Mouse (Mus musculus) frontal cortex, postnatal 25 days (tissue): ENCODE results near the gene Nup107.
"Not testable (repeated sequence)": the region's sequence is repeated elsewhere in the genome, so short reads cannot be mapped to it uniquely, and the experiment has no call there.

Source experiments
- DNase-seq, 2 experiments: peaks; one replicate each; pipeline ENCODE4 v3.0.0; 2022; ENCODE audit warnings: low spot score in 2 of 2

Gene Nup107

DNA sequence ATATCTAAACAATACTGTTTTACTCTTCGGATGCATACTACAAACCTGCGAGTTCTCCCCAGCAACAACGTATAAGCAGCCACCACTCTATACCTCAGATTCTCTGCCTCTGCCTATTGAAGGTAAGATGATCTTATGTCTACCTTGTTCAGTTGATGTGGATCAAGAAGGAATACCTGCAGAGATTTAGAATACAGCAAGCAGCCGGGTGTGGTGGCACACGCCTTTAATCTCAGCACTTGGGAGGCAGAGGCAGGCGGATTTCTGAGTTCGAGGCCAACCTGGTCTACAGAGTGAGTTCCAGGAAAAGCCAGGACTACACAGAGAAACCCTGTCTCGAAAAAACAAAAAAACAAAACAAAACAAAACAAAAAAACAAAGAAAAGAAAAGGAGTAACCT lies 55.0 kb downstream of the Nup107 start:
- not testable (repeated sequence) for DNase-seq

DNA sequence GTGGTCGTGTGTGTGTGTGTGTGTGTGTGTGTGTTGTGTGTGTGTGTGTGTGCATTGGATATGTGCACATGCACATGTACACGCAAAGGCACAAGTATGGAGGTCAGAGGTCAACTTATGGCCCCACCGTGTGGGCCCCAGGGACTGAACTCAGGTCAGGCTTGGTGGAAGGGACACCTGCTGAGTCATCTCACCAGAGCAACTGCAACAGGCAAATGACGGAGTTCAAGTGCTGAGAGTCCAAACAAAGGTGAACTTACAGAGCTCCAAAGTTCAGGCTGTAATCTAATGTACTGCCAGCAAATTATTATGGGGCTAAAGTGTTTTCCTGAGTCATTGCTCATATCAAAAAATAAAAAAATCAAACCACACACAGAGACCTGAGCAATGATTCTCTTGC lies 55.4 kb downstream of the Nup107 start:
- DNase-seq, result no peak

DNA sequence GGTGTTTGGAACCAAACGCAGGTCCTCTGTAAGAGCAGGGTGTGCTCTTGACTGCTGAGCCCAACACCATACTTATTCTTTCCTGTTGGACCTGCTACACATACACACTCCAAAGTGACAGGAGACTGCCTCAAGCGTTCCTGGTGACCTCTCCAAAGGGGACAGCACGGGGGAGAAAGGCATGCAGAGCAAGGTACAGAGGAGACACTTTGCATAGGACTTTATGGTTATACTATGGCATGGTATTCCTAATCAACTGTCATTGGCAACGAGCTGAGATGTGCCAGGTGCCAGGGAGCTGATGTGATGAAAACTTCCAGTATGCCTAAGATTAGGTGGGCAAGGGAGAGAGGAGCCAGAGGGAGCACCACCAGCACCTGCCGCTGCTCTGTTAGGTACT lies 55.9 kb downstream of the Nup107 start:
- DNase-seq, result no peak

DNA sequence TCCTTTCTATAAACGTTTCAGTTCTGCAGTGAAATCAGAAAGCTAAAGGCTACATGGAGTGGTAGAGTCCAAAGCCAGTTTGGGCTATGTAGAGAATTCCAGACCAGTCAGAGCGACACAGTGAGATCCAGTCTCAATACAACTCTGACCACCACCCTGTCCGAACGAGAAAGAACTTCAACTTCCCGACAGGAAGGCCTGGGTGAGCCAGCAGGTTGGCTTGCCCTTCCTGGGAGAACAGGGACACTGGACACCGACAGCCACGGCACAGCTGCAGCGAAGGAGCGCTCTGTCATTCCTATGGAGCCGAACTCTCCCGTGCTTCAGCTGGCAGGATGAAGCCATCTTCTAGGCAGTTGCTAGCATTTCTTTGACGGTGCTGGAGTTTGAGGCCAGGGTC lies 57.1 kb downstream of the Nup107 start:
- DNase-seq, result not testable (repeated sequence)

DNA sequence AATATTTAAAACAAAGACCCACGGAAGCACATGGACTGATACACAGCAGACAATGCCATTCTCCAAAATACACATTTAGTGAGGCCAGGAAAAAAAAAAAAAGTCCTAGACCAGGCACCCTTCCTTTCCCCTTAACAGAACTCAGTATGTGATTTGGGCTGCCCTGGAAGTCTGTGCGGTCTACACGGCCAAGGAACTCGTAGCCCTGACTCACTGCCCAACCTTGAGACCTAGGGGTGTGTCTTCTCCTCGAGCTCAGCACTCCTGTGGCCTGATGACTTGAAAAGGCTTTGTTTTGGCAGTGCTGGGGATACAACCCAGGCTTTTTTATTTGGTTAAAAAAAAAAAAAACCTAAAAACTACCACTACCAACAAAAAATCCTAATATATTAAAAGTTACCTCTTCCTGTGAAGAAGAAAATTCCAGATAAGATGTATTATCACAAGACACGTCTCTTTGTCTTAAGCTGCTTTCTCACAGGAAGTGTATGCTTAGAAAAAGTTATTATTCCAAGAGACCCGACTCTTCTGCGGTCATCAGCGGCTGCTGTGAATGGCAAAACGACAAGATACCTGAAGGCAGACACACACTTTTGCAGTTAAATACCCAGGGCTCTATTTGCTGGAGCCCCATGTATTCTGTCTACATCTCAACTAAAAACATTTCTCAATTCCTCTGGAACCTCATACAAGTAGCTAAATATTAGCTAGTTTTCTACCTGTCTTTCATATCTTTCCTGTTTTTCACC lies 58.2 kb downstream of the Nup107 start:
- DNase-seq, result not testable (repeated sequence)

DNA sequence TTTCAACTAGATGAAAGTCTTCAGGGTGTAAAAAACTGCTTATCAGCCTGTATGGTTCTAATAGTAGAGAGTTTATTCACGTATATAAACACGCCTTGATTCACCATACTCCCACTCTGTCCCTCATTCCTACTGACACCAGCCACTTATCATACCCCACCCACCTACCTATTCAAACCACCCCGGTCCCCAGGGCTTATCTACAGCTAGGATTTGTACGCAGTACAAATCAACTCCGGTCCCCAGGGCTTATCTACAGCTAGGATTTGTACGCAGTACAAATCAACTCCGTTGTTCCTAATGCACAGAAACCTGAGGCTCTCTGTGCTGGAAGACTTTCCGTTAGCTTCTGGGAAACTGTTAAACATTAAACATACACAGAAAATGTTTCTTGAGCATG lies 58.9 kb downstream of the Nup107 start:
- DNase-seq, result not testable (repeated sequence)

DNA sequence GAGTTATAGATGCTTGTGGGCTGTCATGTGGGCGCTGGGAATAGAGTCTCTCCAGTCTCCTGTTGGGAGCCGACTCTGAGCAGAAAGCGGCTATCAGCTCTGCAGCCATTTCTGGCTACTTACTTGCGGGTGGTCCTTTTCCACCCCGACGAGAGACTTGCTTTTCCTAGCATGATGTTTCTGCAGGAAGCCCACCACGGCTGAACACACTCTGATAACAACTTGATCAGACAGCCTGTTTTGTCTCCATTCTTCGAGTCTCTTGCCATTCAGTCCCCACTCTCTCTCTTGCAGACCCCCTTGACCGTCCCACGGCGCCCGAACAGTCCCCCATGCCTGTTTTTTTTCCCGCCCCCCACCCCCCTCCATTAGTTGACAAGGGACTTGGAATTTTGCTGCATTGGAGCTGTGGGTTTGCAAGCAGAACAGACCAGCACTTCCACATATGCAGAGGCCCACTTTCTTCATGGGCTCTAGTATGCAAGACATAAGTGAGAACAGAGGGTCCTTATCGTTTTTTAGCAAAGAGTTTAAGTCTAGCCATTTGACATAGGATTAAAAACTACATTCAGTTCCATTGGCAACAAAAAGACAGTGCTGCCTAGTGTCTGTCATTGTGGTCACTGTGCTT lies 59.4 kb downstream of the Nup107 start:
- no peak for DNase-seq

DNA sequence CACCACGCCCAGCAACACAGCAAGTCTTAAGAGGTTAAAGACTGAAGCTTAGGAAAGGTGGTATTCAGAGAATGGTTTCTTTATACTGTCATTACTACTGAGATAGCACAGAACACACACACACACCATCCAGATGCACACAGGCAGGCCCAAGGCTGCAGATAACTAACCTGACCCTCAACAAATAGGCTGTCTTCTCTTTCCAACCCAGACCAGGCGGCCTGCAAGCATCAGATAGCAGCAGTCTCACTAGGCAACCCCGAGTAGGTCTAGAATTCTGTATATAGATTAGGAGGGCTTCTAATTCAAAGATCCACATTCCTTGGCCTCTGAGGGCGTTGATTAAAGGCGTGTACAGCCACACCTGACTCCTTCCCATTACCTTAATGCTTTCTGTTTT lies 60.3 kb downstream of the Nup107 start:
- no peak for DNase-seq

DNA sequence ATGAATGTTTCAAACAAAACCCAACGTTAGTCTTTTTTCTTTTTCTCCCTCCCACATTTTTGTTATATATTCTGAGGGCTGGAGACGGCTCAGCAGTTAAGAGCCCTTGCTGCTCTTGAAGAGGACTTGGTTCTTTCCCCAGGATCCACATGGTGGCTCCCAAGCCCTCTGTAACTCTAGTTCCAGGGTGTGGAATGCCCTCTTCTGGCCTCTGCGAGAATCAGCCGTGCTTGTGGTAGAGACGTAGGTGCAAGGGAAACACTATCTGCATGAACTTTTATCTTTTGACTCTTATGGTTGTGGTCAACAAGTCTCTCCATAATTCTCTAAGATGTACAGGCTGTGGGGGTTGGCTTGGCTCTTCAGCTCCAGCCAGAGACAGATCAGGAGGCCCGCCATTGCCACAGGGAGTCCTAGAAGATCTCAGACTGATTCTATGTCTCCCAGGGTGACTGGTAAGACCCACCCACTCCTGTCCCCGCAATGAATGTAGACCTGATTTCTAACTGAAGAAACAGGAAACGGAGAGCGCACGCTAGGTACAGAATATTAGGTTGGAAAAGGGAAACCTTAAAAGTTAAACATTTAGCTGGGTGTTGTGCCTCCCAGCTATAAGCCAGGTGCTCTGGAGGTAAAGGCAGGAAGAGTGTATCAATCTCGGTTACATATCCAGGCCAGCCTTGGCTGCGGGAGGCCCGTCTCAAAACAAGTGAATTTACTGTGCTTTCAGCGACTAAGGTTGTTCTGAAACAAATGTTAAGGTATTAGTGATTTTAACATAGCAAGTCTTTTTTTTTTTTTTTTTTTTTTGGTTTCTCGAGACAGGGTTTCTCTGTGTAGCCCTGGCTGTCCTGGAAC lies 61.0 kb downstream of the Nup107 start:
- peak; percentile 20 to 35 for DNase-seq

DNA sequence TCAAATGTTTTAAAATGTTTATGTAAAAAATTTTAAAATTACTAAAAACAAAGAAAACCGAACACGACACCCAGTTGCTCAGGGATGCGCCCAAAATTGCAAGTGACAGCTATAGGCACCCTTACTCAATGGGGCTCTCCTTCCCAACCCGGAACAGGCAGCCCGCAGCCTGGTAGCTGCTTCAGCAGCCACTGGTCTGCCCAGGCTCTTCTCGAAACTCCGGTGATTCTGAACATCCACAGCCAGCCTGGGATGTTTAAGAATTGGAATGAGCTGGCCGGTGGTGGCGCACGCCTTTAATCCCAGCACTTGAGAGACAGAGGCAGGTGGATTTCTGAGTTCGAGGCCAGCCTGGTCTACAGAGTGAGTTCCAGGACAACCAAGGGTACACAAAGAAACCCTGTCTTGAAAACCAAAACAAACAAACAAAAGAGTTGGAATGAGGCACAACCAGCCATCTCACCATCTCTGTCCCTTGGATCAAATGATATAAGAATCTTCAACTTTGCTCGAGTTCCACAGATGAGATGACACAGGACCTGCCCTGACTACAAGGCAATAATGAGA lies 61.8 kb downstream of the Nup107 start:
- DNase-seq, result no peak

DNA sequence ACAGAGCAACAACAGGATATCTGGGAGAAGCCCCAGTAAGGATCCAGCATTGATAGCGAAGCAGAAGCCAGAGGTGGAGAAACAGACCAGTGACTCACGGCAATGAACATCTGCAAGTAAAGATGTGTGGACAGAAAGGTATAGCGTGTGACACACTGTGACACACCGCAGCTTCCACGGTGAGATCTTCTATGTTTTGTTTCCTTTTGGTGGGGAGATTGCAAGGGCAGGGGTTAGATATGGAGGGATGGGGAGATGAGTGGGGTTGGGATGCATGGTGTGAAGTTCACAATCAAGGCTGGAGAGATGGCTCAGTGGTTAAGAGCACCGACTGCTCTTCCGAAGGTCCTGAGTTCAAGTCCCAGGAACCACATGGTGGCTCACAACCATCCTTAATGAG lies 62.4 kb downstream of the Nup107 start:
- no peak for DNase-seq

DNA sequence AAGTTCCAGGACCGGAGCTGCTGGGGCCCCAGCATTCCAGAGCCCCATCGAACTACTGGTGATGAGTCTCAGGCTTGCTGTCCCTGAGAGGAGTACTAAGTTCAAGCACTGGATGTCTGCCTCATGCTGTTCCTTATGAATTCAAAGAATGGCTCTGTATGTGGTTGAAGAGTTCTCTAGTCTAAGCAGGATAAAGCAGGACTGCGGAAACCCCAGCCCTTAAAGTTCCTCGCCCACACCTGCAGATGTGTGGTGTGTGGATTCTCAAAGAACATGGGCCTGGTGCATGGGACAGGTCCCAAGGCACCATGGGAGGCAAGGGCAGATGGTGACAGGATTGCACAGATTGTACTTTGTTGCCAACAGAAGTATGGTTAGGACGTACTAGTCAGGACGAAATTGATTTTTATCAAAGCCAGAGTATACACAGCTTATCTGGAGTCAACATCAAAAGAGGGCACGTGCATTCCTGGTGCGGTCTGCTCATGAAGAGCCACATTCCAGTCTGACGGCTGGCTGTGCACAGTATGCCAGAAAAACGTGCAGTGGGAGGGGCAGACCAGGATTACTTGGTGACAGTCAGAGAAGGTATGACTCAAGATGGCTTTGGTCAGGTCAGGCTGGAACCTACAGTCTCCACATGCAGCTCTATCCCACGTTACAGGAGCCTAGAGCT lies 63.2 kb downstream of the Nup107 start:
- no peak for DNase-seq

DNA sequence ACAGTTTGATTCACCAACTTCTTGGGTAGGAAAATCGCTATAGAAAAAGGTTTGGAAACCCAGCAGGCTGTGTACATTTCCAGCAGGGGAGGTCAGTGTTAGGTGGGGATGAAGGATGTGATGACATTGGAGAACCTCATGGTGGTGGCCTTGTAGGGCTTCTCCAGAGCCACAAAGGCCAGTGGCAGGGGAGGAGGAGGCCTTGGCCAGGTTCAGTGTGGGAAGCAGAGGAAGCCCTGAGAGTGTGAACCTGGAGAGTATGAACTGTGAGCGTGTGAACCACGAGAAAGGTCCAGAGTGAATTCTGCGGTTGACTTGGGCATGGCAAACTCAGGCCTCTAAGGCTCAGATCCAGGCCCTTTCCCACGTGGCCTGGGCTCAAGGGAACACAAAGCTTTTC lies 63.9 kb downstream of the Nup107 start:
- no peak for DNase-seq

DNA sequence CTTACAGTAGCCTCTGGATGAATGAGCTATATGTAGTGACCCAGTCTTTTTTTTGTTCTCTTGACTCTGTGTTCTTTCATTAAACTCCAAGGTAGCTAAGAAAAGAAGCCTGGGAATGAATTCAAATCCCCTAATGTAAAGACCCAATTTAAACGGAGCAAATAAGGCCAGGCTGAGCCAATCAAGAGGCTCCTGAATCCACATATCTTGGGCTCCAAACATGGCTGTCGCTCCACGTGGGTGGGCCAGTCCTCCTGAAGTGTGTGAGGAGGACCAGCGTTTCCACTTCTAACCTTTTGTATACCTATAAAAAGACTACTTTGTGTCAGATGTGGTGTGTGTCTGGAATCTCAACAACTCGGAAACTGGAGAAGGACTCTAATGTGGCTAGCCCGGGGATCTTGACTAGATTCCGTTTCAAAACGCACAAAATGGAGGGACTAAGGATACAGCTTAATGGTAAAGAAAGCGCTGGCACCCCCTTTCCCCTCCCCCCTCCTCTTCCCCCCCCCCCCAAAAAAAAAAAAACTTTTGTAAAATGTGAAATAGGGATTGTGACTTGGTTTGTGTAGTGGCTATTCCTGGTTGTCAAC lies 64.9 kb downstream of the Nup107 start:
- DNase-seq, result no peak

DNA sequence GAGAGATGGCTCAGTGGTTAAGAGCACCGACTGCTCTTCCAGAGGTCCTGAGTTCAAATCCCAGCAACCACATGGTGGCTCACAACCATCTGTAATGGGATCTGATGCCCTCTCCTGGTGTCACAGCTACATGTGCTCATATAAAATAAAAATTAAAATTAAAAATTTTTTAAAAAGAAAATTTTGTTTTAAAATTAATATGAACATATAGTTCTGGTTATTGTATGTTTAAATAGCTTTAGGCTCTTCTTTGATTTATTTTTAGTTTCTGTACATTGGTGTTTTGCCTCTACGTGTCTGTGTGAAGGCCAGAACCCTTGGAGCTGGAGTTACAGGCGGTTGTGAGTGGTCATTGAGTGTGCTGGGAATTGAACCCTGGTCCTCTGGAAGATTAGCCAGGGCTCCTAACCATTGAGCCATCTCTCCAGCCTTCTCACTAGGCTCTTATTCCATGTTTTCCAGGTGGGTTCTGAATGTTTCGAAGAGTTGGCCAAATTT lies 65.6 kb downstream of the Nup107 start:
- no peak for DNase-seq

DNA sequence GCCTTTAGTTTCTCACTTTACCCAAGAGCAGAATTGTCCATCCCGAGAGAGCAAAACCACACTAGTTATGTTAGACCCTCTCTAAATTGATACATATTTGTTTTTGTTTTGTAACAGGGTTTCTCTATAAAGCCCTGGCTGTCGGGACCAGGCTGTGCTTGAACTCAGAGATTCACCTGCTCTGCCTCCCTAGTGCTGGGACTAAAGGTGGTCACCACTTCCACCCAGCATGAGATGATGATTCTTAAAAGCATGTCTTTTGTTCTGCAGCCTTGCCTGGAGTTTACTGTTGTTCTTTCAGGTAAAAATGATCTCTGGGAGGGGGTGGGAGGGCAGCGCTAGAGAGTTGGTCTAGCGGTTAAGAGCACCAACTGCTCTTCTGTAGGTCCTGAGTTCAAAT lies 66.2 kb downstream of the Nup107 start:
- no peak for DNase-seq

DNA sequence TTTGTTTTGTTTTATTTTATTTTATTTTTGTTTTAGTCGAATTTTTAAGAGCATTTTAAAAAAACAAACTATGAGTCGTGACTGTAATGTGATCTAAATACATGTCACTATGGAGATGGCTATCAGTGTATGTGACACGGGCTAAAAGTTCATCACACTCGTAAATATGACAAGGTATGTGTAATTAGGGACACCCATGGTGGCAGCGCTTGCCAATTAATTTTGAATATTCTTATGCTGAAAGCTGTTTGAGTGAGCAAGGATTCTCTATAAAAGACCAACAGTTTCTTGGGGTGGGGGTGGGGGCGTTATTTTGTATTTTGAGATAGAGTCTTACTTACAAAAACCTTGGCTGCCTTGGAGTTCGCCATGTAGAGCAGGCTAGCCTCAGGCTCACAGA lies 66.8 kb downstream of the Nup107 start:
- no peak for DNase-seq

DNA sequence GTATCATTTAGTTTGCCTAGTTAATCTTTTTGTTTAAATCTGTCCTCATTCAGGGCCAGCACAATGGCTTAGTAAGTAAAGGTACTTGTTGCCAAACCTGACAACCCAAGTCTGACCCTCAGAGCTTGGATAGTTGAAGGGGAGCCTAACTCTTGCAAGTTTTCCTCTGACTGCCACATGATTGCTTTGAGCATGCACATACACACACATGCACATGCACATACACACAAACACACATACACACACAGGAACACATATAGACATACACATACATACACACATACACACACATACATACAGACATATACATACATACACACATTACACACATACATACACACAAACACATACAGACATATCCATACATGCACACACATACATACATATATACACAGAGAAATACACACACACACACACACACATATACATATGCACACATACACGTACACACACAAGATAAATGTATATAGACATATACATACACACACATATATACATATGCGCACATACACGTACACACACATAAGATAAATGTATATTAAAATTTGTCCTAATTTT lies 67.6 kb downstream of the Nup107 start:
- DNase-seq, result no peak

DNA sequence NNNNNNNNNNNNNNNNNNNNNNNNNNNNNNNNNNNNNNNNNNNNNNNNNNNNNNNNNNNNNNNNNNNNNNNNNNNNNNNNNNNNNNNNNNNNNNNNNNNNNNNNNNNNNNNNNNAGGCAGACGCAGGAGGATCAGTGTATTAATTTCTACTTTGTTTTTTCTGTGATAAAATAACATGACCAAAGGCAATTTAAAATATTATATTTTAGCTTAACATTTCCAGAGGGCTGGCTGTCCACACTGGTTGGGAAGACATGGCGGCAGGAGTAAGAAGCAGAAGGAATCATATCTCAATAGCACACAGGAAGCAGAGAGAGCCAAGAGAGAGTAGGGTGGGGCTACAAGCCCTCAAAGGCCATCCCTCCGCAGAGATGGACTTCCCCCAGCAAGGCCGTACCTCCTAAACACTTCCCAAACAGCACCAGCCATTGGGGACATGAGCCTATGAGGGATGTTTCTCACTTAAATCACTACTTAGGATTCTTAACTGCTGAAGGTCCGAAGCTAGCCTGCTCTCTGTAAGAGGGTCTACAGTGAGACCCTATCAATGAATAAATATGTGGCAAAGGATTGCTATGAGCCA lies 68.3 kb downstream of the Nup107 start:
- DNase-seq, result no peak
